Mouse (Mus musculus) cerebellum, postnatal 25 days (tissue): ENCODE data around the gene Hmgcll1.
A peak's percentile ranks its signal among the peaks of the same experiment; 100 is the strongest.
"Not testable (repeated sequence)": the region's sequence is repeated elsewhere in the genome, so short reads cannot be mapped to it uniquely, and the experiment has no call there.

Experiments
- DNase-seq, 2 experiments: peaks; one replicate each; pipeline ENCODE4 v3.0.0; 2021; ENCODE audit warnings: mixed read lengths in 2 of 2

Hmgcll1 gene

DNA sequence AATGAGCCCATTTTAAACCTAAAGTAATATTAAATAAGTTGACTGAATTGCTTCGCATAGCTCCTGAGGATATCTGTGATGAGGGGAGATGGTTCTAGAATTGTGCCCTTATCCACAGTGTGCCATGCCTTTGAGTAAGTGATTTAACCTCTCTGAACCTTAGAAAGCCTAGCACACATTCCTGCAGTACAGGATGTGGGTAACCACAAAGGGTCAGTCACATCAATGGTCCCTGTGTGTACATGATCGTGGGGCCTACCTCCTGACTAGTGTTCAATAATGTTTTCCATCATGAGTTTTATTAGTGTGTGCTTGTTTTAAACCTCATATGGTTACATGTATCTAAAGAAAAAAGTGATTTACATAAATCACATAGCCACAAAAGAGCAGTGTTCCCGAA lies 46.3 kb downstream of the Hmgcll1 start:
- DNase-seq: no peak

DNA sequence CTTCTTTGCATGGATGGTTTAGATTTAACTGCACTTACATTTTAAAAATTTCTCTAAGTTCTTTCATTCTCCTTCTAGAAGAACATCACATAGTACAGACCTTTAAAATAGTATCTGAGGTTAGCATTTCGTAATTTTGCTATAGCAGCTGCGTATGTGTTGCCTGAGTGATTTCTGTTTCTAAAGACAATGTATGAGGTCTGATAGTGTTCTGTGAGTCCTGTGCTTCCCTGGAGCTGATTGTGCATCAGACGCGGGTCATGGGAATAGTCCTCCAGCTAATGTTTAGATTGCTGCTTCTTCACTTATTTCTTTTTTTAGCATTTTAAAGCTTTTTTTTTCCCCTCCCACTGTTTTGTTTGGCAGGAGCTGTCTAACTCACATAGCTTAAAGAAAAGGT lies 46.8 kb downstream of the Hmgcll1 start:
- no peak for DNase-seq

DNA sequence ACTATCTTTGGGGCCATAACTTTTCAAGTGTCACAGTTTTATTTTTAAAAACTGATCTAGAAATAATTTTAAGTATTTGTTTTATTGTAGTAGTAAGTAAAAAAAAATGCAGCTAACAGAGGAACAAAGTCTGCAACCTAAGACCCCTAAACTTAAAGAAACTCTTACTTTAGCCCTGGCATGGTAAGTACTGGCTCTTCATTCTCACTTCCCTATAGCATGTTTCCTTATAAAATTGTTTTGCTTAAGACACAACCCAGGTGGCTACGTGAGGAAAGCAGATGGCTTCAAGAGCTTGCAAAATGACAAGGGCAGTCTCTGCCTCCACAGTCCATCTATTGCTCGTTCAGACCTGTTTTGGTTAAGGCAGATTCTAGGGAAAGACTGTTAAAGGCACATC lies 49.5 kb downstream of the Hmgcll1 start:
- DNase-seq: no peak

DNA sequence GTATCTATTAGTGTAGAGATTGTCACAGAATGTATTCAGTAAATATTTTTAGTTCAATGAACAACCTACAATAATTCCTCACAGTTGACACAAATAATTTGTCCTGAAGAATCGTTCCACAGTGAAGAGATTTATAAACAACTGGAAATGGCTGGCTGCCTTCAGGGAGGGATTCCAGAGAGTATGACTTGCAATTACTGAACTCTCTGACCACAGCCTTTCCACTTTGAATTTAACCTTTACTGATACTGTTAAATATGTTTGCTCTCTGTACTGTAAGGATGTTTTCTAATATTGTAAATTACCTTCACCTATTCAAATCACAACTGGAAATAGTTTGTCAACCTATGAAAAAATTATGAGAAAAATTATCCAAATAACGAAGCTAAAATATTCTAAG lies 76.9 kb downstream of the Hmgcll1 start:
- DNase-seq: no peak

DNA sequence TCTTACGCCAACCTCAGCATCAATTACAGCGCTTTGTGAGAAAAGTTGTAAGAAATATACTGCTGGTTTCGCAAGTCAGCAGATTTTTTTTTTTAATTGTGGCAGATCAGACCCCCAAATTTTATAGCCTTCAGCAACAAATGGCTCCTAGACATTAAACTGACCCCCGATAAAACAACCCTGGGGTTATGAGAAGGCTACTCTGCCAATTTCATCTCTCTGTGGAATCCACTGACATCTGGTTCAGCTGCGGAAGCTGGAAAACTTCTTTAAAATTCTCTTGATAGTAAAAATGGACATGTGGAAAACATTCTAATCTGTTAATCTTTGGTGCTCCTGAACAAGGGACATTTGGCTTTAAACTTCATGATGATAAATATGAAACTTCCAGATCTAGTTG lies 82.6 kb downstream of the Hmgcll1 start:
- no peak for DNase-seq

DNA sequence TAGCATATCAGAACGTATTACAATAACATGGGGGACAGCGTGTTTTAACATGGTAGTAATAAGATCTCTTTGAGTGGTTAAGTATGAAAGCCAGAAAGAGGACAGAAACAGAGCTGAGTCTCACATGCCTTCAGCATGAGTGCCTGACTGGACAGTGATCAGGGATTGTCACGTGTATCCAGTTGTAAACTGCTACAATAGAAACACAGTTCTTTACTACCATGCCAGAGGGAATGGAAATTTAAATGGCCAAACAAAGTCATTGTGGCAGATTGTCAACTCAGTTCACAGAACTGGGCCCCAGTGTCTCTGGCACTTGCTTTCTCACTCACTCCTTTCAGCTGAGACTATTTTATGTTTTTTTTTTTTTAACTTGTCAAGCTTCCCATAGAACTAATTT lies 85.3 kb downstream of the Hmgcll1 start:
- no peak for DNase-seq

DNA sequence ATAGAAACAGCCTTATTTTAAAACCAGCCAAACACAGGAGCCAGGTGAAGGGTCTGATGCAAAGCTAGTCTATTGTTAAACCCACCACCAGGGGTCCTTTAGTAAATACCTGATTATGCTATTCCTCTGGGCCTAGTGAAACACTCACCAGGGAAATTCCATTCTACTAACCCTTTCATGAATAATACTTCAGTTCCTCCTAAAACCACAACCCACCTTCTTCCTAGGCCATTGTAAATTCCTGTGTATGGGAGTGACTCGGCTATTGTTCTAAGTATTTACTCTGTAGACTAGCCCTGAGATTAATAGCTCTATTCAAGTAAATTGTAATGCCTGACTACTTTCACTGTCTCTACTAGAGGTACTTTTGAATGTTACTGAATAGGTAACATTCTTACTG lies 89.8 kb downstream of the Hmgcll1 start:
- DNase-seq: not testable (repeated sequence)

DNA sequence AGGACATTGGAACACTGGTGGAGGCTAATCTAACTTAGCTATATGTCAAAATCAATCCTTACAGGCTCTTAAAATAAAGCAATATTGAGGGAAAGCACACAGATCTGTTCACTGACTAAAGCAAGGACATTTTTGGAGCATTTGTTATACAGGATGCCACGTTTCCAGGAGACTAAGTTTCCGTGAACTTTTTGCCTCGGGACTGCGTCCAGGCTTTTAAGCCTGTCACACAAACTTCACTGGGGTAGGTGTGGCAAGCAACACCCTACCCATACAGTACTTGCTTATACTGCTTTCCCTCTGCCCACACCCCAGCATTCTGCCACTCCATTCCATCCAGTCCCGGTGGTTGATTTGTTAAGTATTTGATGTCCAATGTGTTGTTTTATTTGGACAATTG lies 90.2 kb downstream of the Hmgcll1 start:
- DNase-seq: no peak

DNA sequence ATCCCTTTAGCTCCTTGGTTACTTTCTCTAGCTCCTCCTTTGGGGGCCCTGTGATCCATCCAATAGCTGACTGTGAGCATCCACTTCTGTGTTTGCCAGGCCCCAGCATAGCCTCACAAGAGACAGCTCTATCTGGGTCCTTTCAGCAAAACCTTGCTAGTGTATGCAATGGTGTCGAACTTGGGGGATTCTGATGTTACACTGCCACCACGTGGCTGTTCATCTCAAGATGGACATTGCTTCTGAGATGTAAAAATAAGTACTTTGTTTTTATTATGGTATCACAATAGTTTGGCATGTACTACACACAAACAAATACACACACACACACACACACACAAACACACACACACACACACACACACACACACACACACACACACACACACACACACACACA lies 108.2 kb downstream of the Hmgcll1 start:
- DNase-seq: peak; percentile 65 to 80

DNA sequence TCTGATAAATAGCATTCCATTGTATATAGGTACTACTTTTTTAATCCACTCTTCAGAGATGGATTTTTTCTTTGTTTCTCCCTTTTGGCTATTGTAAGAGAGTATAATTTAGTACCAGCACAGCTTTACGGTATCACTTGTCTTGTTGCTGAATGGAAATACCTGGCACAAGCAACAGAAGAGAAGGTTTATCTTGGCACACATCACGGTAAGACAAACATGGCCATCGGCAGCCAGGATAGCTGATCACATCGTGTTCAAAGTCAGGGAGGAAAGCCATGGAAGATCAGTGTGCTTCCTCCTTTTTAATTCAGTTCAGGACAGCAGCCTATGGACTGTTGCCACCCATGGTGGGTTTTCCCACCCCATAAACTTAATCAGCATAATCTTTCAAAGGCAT lies 109.6 kb downstream of the Hmgcll1 start:
- DNase-seq: no peak

DNA sequence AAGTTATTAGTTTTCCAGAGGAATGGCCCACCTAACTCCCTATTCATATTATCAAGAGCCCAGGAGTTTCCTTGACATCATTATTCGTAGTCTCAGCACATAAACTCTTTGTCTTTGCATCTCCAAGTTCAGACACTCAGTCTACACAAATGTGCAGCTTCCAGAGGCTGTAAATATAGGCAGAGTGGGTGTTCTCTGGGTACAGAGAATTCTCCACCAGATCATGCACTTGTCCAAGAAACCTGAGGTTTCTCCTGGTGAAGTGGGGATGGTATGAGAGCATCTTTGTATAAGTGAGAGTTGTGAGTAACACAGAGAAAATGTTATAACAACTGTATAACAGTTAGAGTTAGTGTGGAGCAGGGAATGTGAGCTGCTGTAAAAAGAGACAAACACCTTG lies 114.7 kb downstream of the Hmgcll1 start:
- DNase-seq: no peak

DNA sequence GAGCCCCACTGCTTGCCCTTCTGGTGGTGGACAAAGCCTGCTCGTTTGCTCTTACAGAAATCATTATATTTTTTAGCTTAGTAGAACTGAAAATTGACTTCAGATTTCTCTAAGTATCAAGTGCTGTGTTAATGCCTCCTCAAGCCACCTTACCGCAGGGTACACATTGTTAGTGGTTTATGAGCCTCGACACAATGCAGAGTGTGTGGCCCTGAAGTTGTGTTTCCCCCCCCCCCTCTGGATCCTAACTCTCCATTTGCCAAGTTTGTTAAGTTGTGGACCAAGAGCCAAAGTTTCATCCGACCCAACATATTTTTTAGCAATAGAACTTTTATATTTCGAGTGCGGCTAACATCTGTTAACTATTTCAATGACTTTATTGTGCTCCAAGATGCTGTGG lies 119.4 kb downstream of the Hmgcll1 start:
- no peak for DNase-seq

DNA sequence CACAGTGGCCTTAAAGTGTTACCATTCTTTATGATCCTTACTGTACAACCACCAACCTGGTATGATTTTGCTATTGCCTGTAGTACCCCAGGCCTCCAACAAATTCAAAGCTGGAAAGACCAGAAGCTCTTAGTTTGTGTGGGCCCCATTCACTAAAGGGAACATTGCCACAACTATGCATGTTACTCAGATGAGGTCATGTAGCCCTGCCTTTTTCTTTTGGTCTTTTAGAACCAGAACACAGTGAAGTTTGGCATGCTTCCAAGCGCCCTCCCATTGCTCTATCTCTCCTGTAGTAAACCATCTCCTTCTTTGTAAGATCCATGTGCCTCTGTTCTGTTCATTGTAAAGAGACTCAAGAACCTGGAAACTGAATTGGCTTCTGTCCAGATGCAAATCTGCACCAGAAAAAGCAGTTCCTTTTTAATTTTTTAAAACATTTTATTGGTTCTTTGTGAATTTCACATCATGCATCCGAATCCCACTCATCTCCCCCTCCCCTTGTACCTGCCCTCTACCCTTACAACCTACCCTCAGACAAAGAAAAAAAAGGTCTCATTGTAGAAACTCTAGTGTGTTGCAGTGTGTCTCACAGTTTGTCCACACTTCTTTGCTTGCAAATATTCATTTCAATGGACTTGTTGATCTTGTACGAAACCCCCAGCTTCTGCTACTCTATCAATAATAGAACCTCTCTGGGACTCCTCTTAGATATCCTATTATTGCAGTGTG lies 123.9 kb downstream of the Hmgcll1 start:
- DNase-seq: peak in 1 of 2 experiments; percentile 33

DNA sequence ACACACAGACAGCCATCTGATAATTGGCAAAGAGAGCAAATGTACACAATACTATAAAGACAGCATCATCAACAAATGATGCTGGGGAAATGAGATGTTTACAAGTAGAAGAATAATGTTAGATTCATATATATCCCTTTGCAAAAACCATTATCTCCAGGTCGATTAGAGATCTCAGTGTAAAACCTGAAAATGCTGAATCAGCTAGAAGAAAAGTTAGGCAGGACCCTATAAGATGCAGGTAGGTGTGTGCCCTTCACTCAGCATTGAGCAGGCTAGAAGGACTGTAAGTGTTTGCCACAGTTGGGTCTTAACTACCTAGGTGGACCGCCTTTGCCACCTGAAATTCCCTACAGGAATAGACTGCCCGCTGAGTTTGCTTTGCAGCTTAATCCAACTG lies 130.9 kb downstream of the Hmgcll1 start:
- DNase-seq: no peak

DNA sequence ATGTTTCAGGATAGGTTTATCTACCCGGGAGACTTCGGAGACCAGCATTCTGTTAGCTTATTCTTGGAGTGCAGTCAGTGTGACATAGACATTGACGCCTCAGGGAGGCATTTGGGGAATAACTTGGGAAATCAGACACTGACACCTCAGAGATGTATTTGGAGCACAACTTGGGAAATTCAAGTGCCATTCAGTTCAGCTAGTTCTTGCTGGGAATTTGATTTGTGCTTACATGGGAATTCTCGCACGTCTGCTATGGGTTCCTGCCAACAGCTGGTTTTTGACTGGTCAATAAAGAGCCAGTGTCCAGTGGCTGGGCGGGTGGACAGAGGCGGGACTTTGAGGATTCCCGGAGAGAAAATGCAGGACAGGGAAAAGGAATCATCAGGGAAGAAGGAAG lies 147.8 kb downstream of the Hmgcll1 start:
- no peak for DNase-seq

DNA sequence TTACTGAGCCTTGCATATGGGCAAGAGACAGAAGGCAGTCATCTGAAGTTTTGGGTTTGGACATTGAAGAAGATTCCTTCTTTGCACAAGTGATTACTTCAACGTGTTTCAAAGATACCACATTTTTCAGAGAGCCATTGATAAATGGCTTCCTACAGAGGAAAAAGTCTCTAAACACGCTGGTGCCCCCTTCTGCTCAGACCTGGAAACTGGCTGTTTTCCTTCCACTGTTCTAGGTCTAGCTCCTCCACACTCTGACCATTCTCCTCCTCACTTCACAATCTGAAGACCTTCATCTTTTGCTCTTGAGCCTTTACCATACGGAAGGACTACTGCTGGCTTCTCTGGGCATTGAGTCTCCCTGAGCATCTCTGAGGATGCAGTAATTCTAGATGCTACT lies 153.7 kb downstream of the Hmgcll1 start:
- DNase-seq: peak in 1 of 2 experiments; percentile 36

DNA sequence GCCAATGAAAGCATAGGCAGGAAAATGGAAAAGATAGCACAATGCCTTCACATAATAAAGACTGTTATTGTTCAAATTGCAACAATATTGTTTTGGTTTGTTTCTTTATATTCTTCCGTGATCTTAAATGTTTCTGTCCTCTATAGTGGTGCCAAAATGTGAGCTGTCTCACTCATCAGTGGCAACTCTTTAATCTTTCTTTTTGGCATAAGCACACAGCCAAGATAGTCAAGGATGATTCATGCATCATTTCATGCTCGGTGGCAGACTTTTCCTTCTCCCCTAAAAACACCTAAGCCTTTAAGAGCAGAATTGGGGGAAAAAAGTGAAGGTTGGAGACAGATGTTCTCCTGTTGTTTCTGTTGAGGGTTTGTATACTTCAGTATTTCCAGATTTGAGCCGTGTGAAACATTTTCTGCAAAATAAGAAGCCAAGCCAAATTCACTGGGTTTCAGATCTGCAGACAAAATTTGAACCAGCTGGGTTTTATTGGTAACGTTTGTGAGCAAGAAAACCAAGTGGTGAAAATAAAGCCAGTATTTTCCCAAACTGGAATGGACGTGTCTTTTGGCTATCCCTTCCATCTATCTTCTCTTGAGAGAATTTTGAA lies 158.1 kb downstream of the Hmgcll1 start:
- no peak for DNase-seq

DNA sequence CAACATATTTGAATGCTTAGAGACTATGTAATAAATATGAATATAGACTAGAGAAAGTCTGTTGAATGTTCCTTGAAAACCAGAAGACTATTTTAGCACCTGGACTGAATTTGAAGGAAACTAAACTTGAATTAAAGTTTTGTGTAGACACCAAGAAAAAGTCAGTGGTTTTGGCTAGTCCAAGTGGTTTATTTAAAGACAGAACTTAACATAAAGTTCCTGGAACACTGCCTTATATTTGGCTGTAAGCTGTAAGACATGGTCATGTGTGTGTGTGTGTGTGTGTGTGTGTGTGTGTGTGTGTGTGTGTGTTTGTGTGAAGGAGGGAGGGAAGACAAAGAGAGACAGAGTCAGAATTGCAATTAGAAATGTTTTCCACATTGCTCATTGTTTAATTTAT lies 164.6 kb downstream of the Hmgcll1 start:
- no peak for DNase-seq
